Mouse (Mus musculus): ENCODE data around the gene Nfia. TPM values are rescaled to one million over a fixed set of nuclear protein-coding genes. Genes with fewer than 3 reads are reported as not detected.

The Nfia gene
- polyA plus RNA-seq, 1 experiment from 2014 or later = 9.9 TPM

DNA sequence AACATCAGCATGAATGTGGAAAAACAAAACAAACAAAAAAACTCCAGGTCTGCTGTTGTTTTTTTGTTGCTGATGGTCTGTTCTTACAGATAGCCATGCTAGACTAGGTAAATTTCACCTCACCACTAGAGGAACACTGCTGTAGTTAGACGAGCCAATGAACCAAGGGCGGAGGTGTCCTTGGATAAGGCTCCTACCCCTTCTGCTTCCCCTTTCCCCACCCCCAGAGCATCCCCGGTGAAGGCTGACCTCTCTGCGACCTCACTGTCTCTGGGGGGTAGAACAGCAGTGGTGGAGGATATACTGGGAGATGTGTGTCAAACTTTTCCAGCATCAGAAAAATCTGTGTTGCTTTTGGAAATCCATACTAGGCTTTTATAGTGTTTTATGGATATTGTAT is 7.9 kb upstream of the Nfia start:
- no peak overlapping the region for H3K27ac ChIP-seq (ENCODE audit: low read depth)
- 26% methylated on average over 4 of the region's 4 CpGs for WGBS (ENCODE audit: insufficient replicate concordance)
- H3K9ac ChIP-seq (replicated peaks) = no peak overlapping the region
- H3K4me2 ChIP-seq (ENCODE audit: low read depth, low read length) = no peak overlapping the region
- no peak for TF ChIP-seq CTCF (IDR thresholded peaks at IDR 0.05; ENCODE audit: low read depth)
- no peak for TF ChIP-seq EP300 (IDR thresholded peaks at IDR 0.05; ENCODE audit: low read depth)
- H3K4me1 ChIP-seq (ENCODE audit: insufficient read depth) = no peaks in the 10 kb centered on the region
- ATAC-seq (no peak), DNase-seq (no peak)
- no peaks in the 10 kb centered on the region for H3K36me3 ChIP-seq (replicated peaks; ENCODE audit: insufficient read depth, low read length)
- H3K27me3 ChIP-seq (ENCODE audit: insufficient read depth, low read length) = no peaks in the 10 kb centered on the region
- H3K4me3 ChIP-seq (ENCODE audit: low read depth, low read length) = no peak overlapping the region
- H3K9me3 ChIP-seq (ENCODE audit: low read length) = no peaks in the 10 kb centered on the region

GRCm38 (mm10) chr4:97765341-97766020 is 7.1 kb upstream of the Nfia start:
- WGBS (ENCODE audit: insufficient replicate concordance) = 57% methylated on average over 4 of the region's 4 CpGs
- DNase-seq = no peak

GRCm38 (mm10) chr4:97766100-97766499 is 6.4 kb upstream of the Nfia start:
- TF ChIP-seq EP300 (IDR thresholded peaks at IDR 0.05; ENCODE audit: low read depth) (no peak), CTCF (IDR thresholded peaks at IDR 0.05; ENCODE audit: low read depth) (no peak)
- 81% methylated on average over 3 of the region's 3 CpGs for WGBS (ENCODE audit: insufficient replicate concordance)
- Histone ChIP-seq H3K4me1 (ENCODE audit: insufficient read depth) (no peaks in the 10 kb centered on the region), H3K27ac (ENCODE audit: low read depth) (no peak overlapping the region), H3K4me2 (ENCODE audit: low read depth, low read length) (no peak overlapping the region), H3K9ac (replicated peaks) (no peak overlapping the region), H3K9me3 (ENCODE audit: low read length) (no peaks in the 10 kb centered on the region), H3K36me3 (replicated peaks; ENCODE audit: insufficient read depth, low read length) (no peaks in the 10 kb centered on the region), H3K27me3 (ENCODE audit: insufficient read depth, low read length) (no peaks in the 10 kb centered on the region), H3K4me3 (ENCODE audit: low read depth, low read length) (no peak overlapping the region)
- no peak for ATAC-seq
- DNase-seq = no peak

More at GRCm38 (mm10) chr4:97765341-97766020, 7.1 kb upstream of the Nfia start:
- Histone ChIP-seq H3K27ac (ENCODE audit: low read depth) (peak overlapping the region; percentile 77), H3K9me3 (ENCODE audit: low read length) (no peaks in the 10 kb centered on the region), H3K36me3 (replicated peaks; ENCODE audit: insufficient read depth, low read length) (no peaks in the 10 kb centered on the region), H3K9ac (replicated peaks) (no peak overlapping the region), H3K4me3 (ENCODE audit: low read depth, low read length) (no peak overlapping the region), H3K4me2 (ENCODE audit: low read depth, low read length) (no peak overlapping the region), H3K4me1 (ENCODE audit: insufficient read depth) (no peaks in the 10 kb centered on the region), H3K27me3 (ENCODE audit: insufficient read depth, low read length) (no peaks in the 10 kb centered on the region)
- no peak for TF ChIP-seq CTCF (IDR thresholded peaks at IDR 0.05; ENCODE audit: low read depth)
- no peak for TF ChIP-seq EP300 (IDR thresholded peaks at IDR 0.05; ENCODE audit: low read depth)
- peak; percentile 91 for ATAC-seq

DNA sequence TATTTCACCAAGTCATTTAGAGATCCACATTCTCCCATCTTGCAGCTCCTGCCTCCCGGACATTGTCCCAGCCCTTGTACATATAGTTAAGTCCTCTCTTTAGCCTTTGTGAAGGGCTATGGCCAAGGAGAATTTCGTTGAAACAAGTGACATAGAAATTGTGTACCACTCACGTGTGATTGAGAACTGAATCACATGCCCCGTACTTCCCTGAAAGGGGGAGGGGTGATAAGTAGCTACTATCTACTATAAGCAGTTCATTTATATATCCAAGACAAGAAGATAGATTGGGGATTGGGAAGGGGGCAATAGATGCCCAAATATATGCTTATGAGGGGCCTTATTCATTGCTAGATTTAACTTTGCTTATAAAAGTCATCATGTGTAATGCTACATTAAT is 5.5 kb upstream of the Nfia start:
- H3K36me3 ChIP-seq (replicated peaks; ENCODE audit: insufficient read depth, low read length) = no peaks in the 10 kb centered on the region
- H3K4me1 ChIP-seq (ENCODE audit: insufficient read depth) = no peaks in the 10 kb centered on the region
- H3K9ac ChIP-seq (replicated peaks) = no peak overlapping the region
- no peak overlapping the region for H3K4me2 ChIP-seq (ENCODE audit: low read depth, low read length)
- H3K27me3 ChIP-seq (ENCODE audit: insufficient read depth, low read length) = no peaks in the 10 kb centered on the region
- no peaks in the 10 kb centered on the region for H3K9me3 ChIP-seq (ENCODE audit: low read length)
- no peak overlapping the region for H3K27ac ChIP-seq (ENCODE audit: low read depth)
- DNase-seq (no peak), ATAC-seq (no peak)
- 63% methylated on average over 4 of the region's 4 CpGs for WGBS (ENCODE audit: insufficient replicate concordance)
- TF ChIP-seq CTCF (IDR thresholded peaks at IDR 0.05; ENCODE audit: low read depth) (no peak), EP300 (IDR thresholded peaks at IDR 0.05; ENCODE audit: low read depth) (no peak)
- no peak overlapping the region for H3K4me3 ChIP-seq (ENCODE audit: low read depth, low read length)

- H3K4me3 ChIP-seq (ENCODE audit: low read depth, low read length) = no peak overlapping the region
- H3K4me1 ChIP-seq (ENCODE audit: insufficient read depth) = no peaks in the 10 kb centered on the region
- H3K9me3 ChIP-seq (ENCODE audit: low read length) = no peaks in the 10 kb centered on the region
- TF ChIP-seq CTCF (IDR thresholded peaks at IDR 0.05; ENCODE audit: low read depth) (no peak), EP300 (IDR thresholded peaks at IDR 0.05; ENCODE audit: low read depth) (no peak)
- ATAC-seq (no peak), DNase-seq (no peak)
- no peak overlapping the region for H3K9ac ChIP-seq (replicated peaks)
- H3K27ac ChIP-seq (ENCODE audit: low read depth) = no peak overlapping the region
- no peaks in the 10 kb centered on the region for H3K36me3 ChIP-seq (replicated peaks; ENCODE audit: insufficient read depth, low read length)
- H3K27me3 ChIP-seq (ENCODE audit: insufficient read depth, low read length) = no peaks in the 10 kb centered on the region
- H3K4me2 ChIP-seq (ENCODE audit: low read depth, low read length) = no peak overlapping the region
- WGBS (ENCODE audit: insufficient replicate concordance) = 83% methylated on average over 5 of the region's 5 CpGs
Observed at GRCm38 (mm10) chr4:97767516-97767915, 5.0 kb upstream of the Nfia start.

DNA sequence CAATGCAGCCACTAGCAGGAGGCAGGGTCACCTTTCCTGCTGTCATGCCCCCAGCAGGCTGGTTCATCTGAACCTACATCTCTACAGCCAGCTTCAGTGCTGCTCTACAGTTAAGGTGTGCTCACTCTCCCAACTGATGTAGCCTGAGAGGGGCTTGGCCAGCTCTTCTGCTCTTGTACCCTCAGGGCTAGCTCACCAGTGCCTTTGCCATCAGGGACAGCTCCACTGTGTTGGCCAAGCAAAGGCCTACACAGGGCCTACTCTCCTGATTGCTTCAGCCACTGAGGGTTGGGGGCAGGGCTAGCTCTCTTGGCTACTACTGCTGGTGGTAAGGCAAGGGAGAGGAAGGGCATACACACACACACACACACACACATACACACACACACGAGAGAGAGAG is 2.7 kb upstream of the Nfia start:
- no peak for ATAC-seq
- DNase-seq = no peak
- H3K4me3 ChIP-seq (ENCODE audit: low read depth, low read length) = no peak overlapping the region
- no peaks in the 10 kb centered on the region for H3K9me3 ChIP-seq (ENCODE audit: low read length)
- peaks cover 10% of the 10 kb centered on the region; the same call in 1 of the 2 replicates for H3K4me1 ChIP-seq (ENCODE audit: insufficient read depth)
- no peak overlapping the region for H3K27ac ChIP-seq (ENCODE audit: low read depth)
- TF ChIP-seq EP300 (IDR thresholded peaks at IDR 0.05; ENCODE audit: low read depth) (no peak), CTCF (IDR thresholded peaks at IDR 0.05; ENCODE audit: low read depth) (no peak)
- no peak overlapping the region for H3K9ac ChIP-seq (replicated peaks)
- no CpG with 5 or more reads among the region's 1 CpGs for WGBS (ENCODE audit: insufficient replicate concordance)
- no peaks in the 10 kb centered on the region for H3K36me3 ChIP-seq (replicated peaks; ENCODE audit: insufficient read depth, low read length)
- no peak overlapping the region for H3K4me2 ChIP-seq (ENCODE audit: low read depth, low read length)
- no peaks in the 10 kb centered on the region for H3K27me3 ChIP-seq (ENCODE audit: insufficient read depth, low read length)
